Mouse (Mus musculus) ES-E14 (cell line): ENCODE measurements around the gene Urb2.

Experiments
- CHD2 ChIP-seq: IDR thresholded peaks from 2 replicates; pipeline ENCODE4 v1.6.1; 2014; ENCODE audit warnings: mild to moderate bottlenecking, low read depth, low read length, inconsistent platforms
- ZC3H11A ChIP-seq: IDR thresholded peaks from 2 replicates; pipeline ENCODE4 v1.6.1; 2012; ENCODE audit warnings: low read depth, mild to moderate bottlenecking, inconsistent platforms, low read length, borderline replicate concordance

DNA sequence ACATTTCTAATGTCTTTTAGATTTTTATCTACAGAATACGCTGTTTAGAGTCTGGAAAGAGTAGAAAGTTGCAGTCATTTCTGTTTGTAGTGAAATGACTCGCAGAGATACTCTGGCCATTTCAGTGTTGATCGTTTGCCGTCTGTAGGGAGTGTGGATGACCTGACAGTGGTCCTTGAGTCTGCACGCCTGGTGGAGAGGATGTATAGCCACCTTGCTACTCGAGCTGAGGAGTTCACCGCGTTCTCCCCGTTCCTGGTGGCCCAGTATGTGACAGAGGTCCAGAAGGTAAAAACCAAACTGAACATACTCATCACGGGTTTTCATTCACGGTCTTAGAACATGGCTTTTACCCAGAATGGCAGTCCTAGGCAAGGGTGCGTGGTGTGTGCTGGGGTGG lies 23.6 kb downstream of the Urb2 start:
- no peak for TF ChIP-seq CHD2
- TF ChIP-seq ZC3H11A, result no peak
